Mouse (Mus musculus) layer of hippocampus, adult 9-11 months (tissue): ENCODE measurements around the gene Wfdc11.
"Not testable (repeated sequence)": the region's sequence is repeated elsewhere in the genome, so short reads cannot be mapped to it uniquely, and the experiment has no call there.

Source experiments
- DNase-seq: peaks from one replicate; pipeline ENCODE4 v3.0.0; 2022

The Wfdc11 gene

GRCm38 (mm10) chr2:164673987-164674386 is at the start of gene Wfdc11:
TSS of gene Wfdc11 (minus strand) at chr2:164674087.
- DNase-seq = no peak

GRCm38 (mm10) chr2:164723276-164723675 is 49.4 kb upstream of the Wfdc11 start:
- no peak for DNase-seq

- DNase-seq = not testable (repeated sequence)
Measured at GRCm38 (mm10) chr2:164716194-164716786, 42.4 kb upstream of the Wfdc11 start.

GRCm38 (mm10) chr2:164715005-164715404 is 41.1 kb upstream of the Wfdc11 start, which contains the start of gene Spint5:
TSS of gene Spint5 (plus strand) at chr2:164715305.
- no peak for DNase-seq

GRCm38 (mm10) chr2:164705991-164706390 is 32.1 kb upstream of the Wfdc11 start:
- DNase-seq = no peak

GRCm38 (mm10) chr2:164705328-164705727 is 31.4 kb upstream of the Wfdc11 start:
- no peak for DNase-seq

GRCm38 (mm10) chr2:164704235-164704634 is 30.3 kb upstream of the Wfdc11 start:
- DNase-seq = no peak

- no peak for DNase-seq
Measured at GRCm38 (mm10) chr2:164701761-164702160, 27.9 kb upstream of the Wfdc11 start.

- no peak for DNase-seq
Measured at GRCm38 (mm10) chr2:164700959-164701358, 27.1 kb upstream of the Wfdc11 start.

GRCm38 (mm10) chr2:164698201-164698600 is 24.3 kb upstream of the Wfdc11 start, which contains the start of gene Spint4:
TSS of gene Spint4 (plus strand) at chr2:164698501.
- DNase-seq = no peak

GRCm38 (mm10) chr2:164684807-164685206 is 10.9 kb upstream of the Wfdc11 start, which contains the start of gene Wfdc13:
TSS of gene Wfdc13 (plus strand) at chr2:164685107.
- no peak for DNase-seq

GRCm38 (mm10) chr2:164679906-164680305 is 6.0 kb upstream of the Wfdc11 start:
- DNase-seq = no peak

- peak; percentile 44 for DNase-seq
Measured at GRCm38 (mm10) chr2:164678848-164679625, 5.2 kb upstream of the Wfdc11 start.

GRCm38 (mm10) chr2:164676916-164677685 is 3.2 kb upstream of the Wfdc11 start:
- no peak for DNase-seq

- DNase-seq = no peak
Measured at GRCm38 (mm10) chr2:164676103-164676502, 2.2 kb upstream of the Wfdc11 start.

- DNase-seq = no peak
Measured at GRCm38 (mm10) chr2:164670938-164671337, 2.9 kb downstream of the Wfdc11 start.

- DNase-seq = no peak
Measured at GRCm38 (mm10) chr2:164670261-164670660, 3.6 kb downstream of the Wfdc11 start.

GRCm38 (mm10) chr2:164664851-164665250 is 9.0 kb downstream of the Wfdc11 start:
- DNase-seq = no peak

- no peak for DNase-seq
Measured at GRCm38 (mm10) chr2:164656483-164656882, 17.4 kb downstream of the Wfdc11 start, which contains the start of gene Wfdc9. TSS of gene Wfdc9 (minus strand) at chr2:164656583.

GRCm38 (mm10) chr2:164655858-164656257 is 18.0 kb downstream of the Wfdc11 start, which contains the start of gene Wfdc10:
TSS of gene Wfdc10 (plus strand) at chr2:164656046.
- DNase-seq = no peak

GRCm38 (mm10) chr2:164641881-164642673 is 31.8 kb downstream of the Wfdc11 start:
- no peak for DNase-seq

- no peak for DNase-seq
Measured at GRCm38 (mm10) chr2:164641129-164641528, 32.8 kb downstream of the Wfdc11 start.
